Mouse (Mus musculus) CH12.LX (cell line): Measurements from ENCODE around the gene Tcp11l2. TPM values are rescaled to one million over a fixed set of nuclear protein-coding genes. Genes with fewer than 3 reads are reported as not detected.

Source experiments
- DNase-seq: peaks from one replicate; pipeline ENCODE4 v3.0.0-alpha.2; 2013; ENCODE audit errors: extremely low read depth
- H3K27ac ChIP-seq: 2 replicates; pipeline ENCODE4 v1.5.1; 2012; ENCODE audit warnings: low read depth, mild to moderate bottlenecking, control low read depth, moderate library complexity; ENCODE audit not compliant: insufficient read depth
- H3K27me3 ChIP-seq: replicated peaks from 2 replicates; pipeline ENCODE3; 2012; ENCODE audit warnings: inconsistent platforms
- H3K36me3 ChIP-seq, 2 experiments: replicated peaks in 1 of 2; 2 replicates each; pipeline versions ENCODE3 to v1.6.1; 2012; ENCODE audit warnings: inconsistent platforms in 1 of 2, low read length in 1 of 2, mild to moderate bottlenecking in 1 of 2, mixed read lengths in 1 of 2, moderate library complexity in 1 of 2; ENCODE audit not compliant: control insufficient read depth in 1 of 2, insufficient read depth in 1 of 2
- H3K4me1 ChIP-seq, 2 experiments: 2 replicates each; pipeline ENCODE4 v1.6.1; 2012; ENCODE audit warnings: inconsistent platforms in 1 of 2, moderate library complexity in 1 of 2; ENCODE audit not compliant: insufficient read depth in 2 of 2, control insufficient read depth in 1 of 2
- H3K4me2 ChIP-seq: 2 replicates; pipeline ENCODE4 v1.6.1; 2012; ENCODE audit warnings: low read depth, mild to moderate bottlenecking, control low read depth; ENCODE audit not compliant: poor library complexity, insufficient read depth, severe bottlenecking
- H3K4me3 ChIP-seq, 3 experiments: fragments of 150-350 bp in 1 of 3; sonication (generic) in 1 of 3; replicated peaks in 1 of 3; 2 replicates each; pipeline versions ENCODE3 to v1.5.1; 2011 to 2012; ENCODE audit warnings: low read depth in 2 of 3, low read length in 2 of 3, mild to moderate bottlenecking in 2 of 3, moderate library complexity in 2 of 3, control low read depth in 1 of 3, improper control_type of control experiment in 1 of 3, inconsistent platforms in 1 of 3, mixed read lengths in 1 of 3; ENCODE audit not compliant: poor library complexity in 1 of 3
- H3K79me2 ChIP-seq: replicated peaks from 2 replicates; pipeline ENCODE4 v1.6.1; 2012; ENCODE audit warnings: mild to moderate bottlenecking, moderate library complexity; ENCODE audit not compliant: control insufficient read depth, poor library complexity, insufficient read depth, severe bottlenecking; ENCODE audit errors: extremely low read depth
- H3K9ac ChIP-seq: 2 replicates; pipeline ENCODE4 v1.6.1; 2012; ENCODE audit warnings: low read depth, mild to moderate bottlenecking, control low read depth, moderate library complexity; ENCODE audit not compliant: insufficient read depth
- H3K9me3 ChIP-seq: replicated peaks from 2 replicates; pipeline ENCODE3; 2012; ENCODE audit warnings: low read length, inconsistent platforms, mixed read lengths
- CHD1 ChIP-seq: IDR thresholded peaks from 2 replicates; pipeline ENCODE4 v1.6.1; 2012; ENCODE audit warnings: low read depth, low read length, improper control_type of control experiment, inconsistent platforms
- CHD2 ChIP-seq: IDR thresholded peaks from 2 replicates; pipeline ENCODE4 v1.6.1; 2011; ENCODE audit warnings: low read length, improper control_type of control experiment
- CTCF ChIP-seq, 2 experiments: IDR thresholded peaks in 1 of 2; conservative IDR thresholded peaks in 1 of 2; 2 replicates each; pipeline ENCODE4 v1.5.1; 2011 to 2012; ENCODE audit warnings: low read depth in 2 of 2, low read length in 2 of 2, improper control_type of control experiment in 1 of 2, inconsistent platforms in 1 of 2, mild to moderate bottlenecking in 1 of 2, moderate library complexity in 1 of 2
- EP300 ChIP-seq: IDR thresholded peaks from 2 replicates; pipeline ENCODE4 v1.6.1; 2011; ENCODE audit warnings: low read length, improper control_type of control experiment
- ETS1 ChIP-seq: conservative IDR thresholded peaks from 2 replicates; pipeline ENCODE4 v1.6.1; 2012; ENCODE audit warnings: low read depth, mild to moderate bottlenecking, inconsistent platforms, low read length, improper control_type of control experiment, moderate library complexity
- IRF4 ChIP-seq: IDR thresholded peaks from 2 replicates; pipeline ENCODE4 v1.6.1; 2014; ENCODE audit warnings: low read depth, mild to moderate bottlenecking, inconsistent platforms, low read length, improper control_type of control experiment
- JUN ChIP-seq: IDR thresholded peaks from 2 replicates; pipeline ENCODE4 v1.6.1; 2011; ENCODE audit warnings: low read depth, mild to moderate bottlenecking, low read length, improper control_type of control experiment, moderate library complexity; ENCODE audit not compliant: insufficient read depth
- JUND ChIP-seq: conservative IDR thresholded peaks from 2 replicates; pipeline ENCODE4 v1.6.1; 2011; ENCODE audit warnings: low read depth, low read length, improper control_type of control experiment
- MAX ChIP-seq: IDR thresholded peaks from 2 replicates; pipeline ENCODE4 v1.6.1; 2011; ENCODE audit warnings: low read length, improper control_type of control experiment
- MEF2A ChIP-seq: IDR thresholded peaks from 2 replicates; pipeline ENCODE4 v1.6.1; 2014; ENCODE audit warnings: low read depth, mild to moderate bottlenecking, inconsistent platforms, low read length, improper control_type of control experiment, borderline replicate concordance
- MXI1 ChIP-seq: IDR thresholded peaks from 2 replicates; pipeline ENCODE4 v1.6.1; 2011; ENCODE audit warnings: mild to moderate bottlenecking, low read depth, low read length, improper control_type of control experiment
- MYC ChIP-seq: IDR thresholded peaks from 2 replicates; pipeline ENCODE4 v1.6.1; 2011; ENCODE audit warnings: low read depth, mild to moderate bottlenecking, improper control_type of control experiment, low read length
- NELFE ChIP-seq: IDR thresholded peaks from 2 replicates; pipeline ENCODE4 v1.6.1; 2011; ENCODE audit warnings: low read depth, low read length, improper control_type of control experiment
- NRF1 ChIP-seq: IDR thresholded peaks from 2 replicates; pipeline ENCODE4 v1.6.1; 2014; ENCODE audit warnings: low read depth, mild to moderate bottlenecking, inconsistent platforms, low read length, improper control_type of control experiment, moderate library complexity
- POLR2AphosphoS2 ChIP-seq: IDR thresholded peaks from 2 replicates; pipeline ENCODE4 v1.6.1; 2011; ENCODE audit warnings: low read depth, low read length, improper control_type of control experiment
- SIN3A ChIP-seq: IDR thresholded peaks from 2 replicates; pipeline ENCODE4 v1.6.1; 2012; ENCODE audit warnings: low read length, improper control_type of control experiment, inconsistent platforms
- UBTF ChIP-seq: IDR thresholded peaks from 2 replicates; pipeline ENCODE4 v1.6.1; 2012; ENCODE audit warnings: low read depth, mild to moderate bottlenecking, inconsistent platforms, low read length, improper control_type of control experiment, moderate library complexity
- USF1 ChIP-seq: IDR thresholded peaks from 2 replicates; pipeline ENCODE4 v1.6.1; 2014; ENCODE audit warnings: low read depth, mild to moderate bottlenecking, inconsistent platforms, low read length, improper control_type of control experiment
- USF2 ChIP-seq: conservative IDR thresholded peaks from 2 replicates; pipeline ENCODE4 v1.6.1; 2011; ENCODE audit warnings: low read depth, low read length, improper control_type of control experiment
- ZMIZ1 ChIP-seq: IDR thresholded peaks from 2 replicates; pipeline ENCODE4 v1.6.1; 2012; ENCODE audit warnings: low read depth, mild to moderate bottlenecking, inconsistent platforms, low read length, improper control_type of control experiment
- dilution Hi-C: fragments of 300-500 bp; cut with MboI; formaldehyde crosslinking; loops from 2 replicates; pipeline ENCODE4 v1.14.3; 2020; ENCODE audit warnings: low sequenced_read_pairs; ENCODE audit not compliant: extremely low pct_unique_long_range_greater_than_20kb, extremely low pct_ligation_motif_present
- in situ Hi-C: fragments of 300-500 bp; cut with MboI; formaldehyde crosslinking; loops from 3 replicates; pipeline ENCODE4 v1.14.3; 2019; ENCODE audit warnings: low sequenced_read_pairs, low pct_ligation_motif_present, low pct_unique_long_range_greater_than_20kb, mixed read lengths
- polyA plus RNA-seq: library from polyadenylated mRNA; unstranded; fragments of >175 nt; gene quantifications from 2 replicates; pipeline ENCODE4 v1.2.1, GENCODE M21; 2012; ENCODE audit warnings: low read depth; ENCODE audit not compliant: insufficient read length
- total RNA-seq, 2 experiments: library from RNA; depleted of rRNA; stranded (reverse); fragments of 300-350 nt in 1 of 2; fragments of >200 nt in 1 of 2; gene quantifications; 2 replicates each; pipeline ENCODE4 v1.2.3; 2012 to 2014

The Tcp11l2 gene
- total and polyA plus RNA-seq, 3 experiments: 2.6 to 6.0 (median 2.9) TPM

- TF ChIP-seq JUND (no peak), NRF1 (no peak), CHD2 (no peak), IRF4 (no peak), MXI1 (no peak)
Observed at GRCm38 (mm10) chr10:84639525-84640287, 63.3 kb downstream of the Tcp11l2 start (continued).

- no peaks in the 10 kb centered on the region for H3K27me3 ChIP-seq
- H3K79me2 ChIP-seq: no peaks in the 10 kb centered on the region
- peaks cover 4 to 23% of the 10 kb centered on the region in 2 experiments for H3K4me1 ChIP-seq
- in situ Hi-C loops: loop anchor here (10.0 kb wide), 1 partner anchor 394 kb away; no protein-coding TSS in a partner anchor
- DNase-seq: no peak
- TF ChIP-seq SIN3A (no peak), POLR2AphosphoS2 (no peak), EP300 (no peak), ETS1 (no peak), MAX (no peak), MYC (no peak), JUN (no peak), USF2 (no peak), USF1 (no peak), CHD2 (no peak), NELFE (no peak), CTCF (conservative IDR thresholded peaks at IDR 0.05 in 1 of 2, IDR thresholded peaks at IDR 0.05 in 1 of 2; ENCODE audit: low read depth in 2 of 2, low read length in 2 of 2) (no peak), MEF2A (no peak), CHD1 (no peak), UBTF (no peak), JUND (no peak), ZMIZ1 (no peak)
- dilution Hi-C loops: no loop called here
- H3K4me3 ChIP-seq: no peak overlapping the region
- H3K9ac ChIP-seq: no peak overlapping the region
- peaks cover 27 to 74% of the 10 kb centered on the region in 2 experiments for H3K36me3 ChIP-seq
- no peaks in the 10 kb centered on the region for H3K9me3 ChIP-seq
- no peak overlapping the region for H3K4me2 ChIP-seq
- H3K27ac ChIP-seq: no peak overlapping the region
Observed at GRCm38 (mm10) chr10:84640861-84641260, 64.4 kb downstream of the Tcp11l2 start.
